Mouse (Mus musculus) embryonic facial prominence, embryonic 15.5 days (tissue): ENCODE data around the gene Nfkb1. TPM values are rescaled to one million over a fixed set of nuclear protein-coding genes. Genes with fewer than 3 reads are reported as not detected.

Experiments used
- ATAC-seq: fragments of 200-750 bp; cut with Nextera tagmentation; 2 replicates; pipeline ENCODE4 v1.8.0; 2017; ENCODE audit warnings: low read depth, moderate TSS enrichment; ENCODE audit not compliant: insufficient number of reproducible peaks, low FRiP score, low TSS enrichment
- H3K27ac ChIP-seq: fragments of 300-500 bp; sonication (generic); replicated peaks from 2 replicates; pipeline ENCODE4 v1.5.1; 2015; ENCODE audit warnings: mild to moderate bottlenecking, inconsistent platforms
- H3K27me3 ChIP-seq: fragments of 300-500 bp; sonication (generic); 2 replicates; pipeline ENCODE4 v1.6.1; 2015; ENCODE audit warnings: inconsistent platforms
- H3K36me3 ChIP-seq: fragments of 300-500 bp; sonication (generic); 2 replicates; pipeline ENCODE4 v1.6.1; 2015; ENCODE audit warnings: mild to moderate bottlenecking, inconsistent platforms
- H3K4me1 ChIP-seq: fragments of 300-500 bp; sonication (generic); 2 replicates; pipeline ENCODE4 v1.6.1; 2015; ENCODE audit warnings: inconsistent platforms
- H3K4me2 ChIP-seq: fragments of 300-500 bp; sonication (generic); replicated peaks from 2 replicates; pipeline ENCODE4 v1.6.1; 2015; ENCODE audit warnings: mild to moderate bottlenecking, inconsistent platforms
- H3K4me3 ChIP-seq: fragments of 300-500 bp; sonication (generic); replicated peaks from 2 replicates; pipeline ENCODE4 v1.5.1; 2015; ENCODE audit warnings: mild to moderate bottlenecking, inconsistent platforms
- H3K9ac ChIP-seq: fragments of 300-500 bp; sonication (generic); 2 replicates; pipeline ENCODE4 v1.6.1; 2015; ENCODE audit warnings: inconsistent platforms
- H3K9me3 ChIP-seq: fragments of 300-500 bp; sonication (generic); replicated peaks from 2 replicates; pipeline ENCODE4 v1.6.1; 2016; ENCODE audit warnings: inconsistent platforms
- WGBS: fragments of 180-500 bp; shearing (Covaris S2); methylation state at CpG from one replicate; pipeline ENCODE4 v1.1.7; 2015; 5-methylcytosine and 5-hydroxymethylcytosine counted together
- polyA plus RNA-seq: library from polyadenylated mRNA; unstranded; fragments of >200 nt; fragmentation: Nextera tagmentation; extraction: Ambion mirVana; gene quantifications from 2 replicates; pipeline ENCODE4 v1.2.1, GENCODE M21; 2015

Gene Nfkb1
- polyA plus RNA-seq, 1 experiment from 2014 or later = 25.4 TPM

DNA sequence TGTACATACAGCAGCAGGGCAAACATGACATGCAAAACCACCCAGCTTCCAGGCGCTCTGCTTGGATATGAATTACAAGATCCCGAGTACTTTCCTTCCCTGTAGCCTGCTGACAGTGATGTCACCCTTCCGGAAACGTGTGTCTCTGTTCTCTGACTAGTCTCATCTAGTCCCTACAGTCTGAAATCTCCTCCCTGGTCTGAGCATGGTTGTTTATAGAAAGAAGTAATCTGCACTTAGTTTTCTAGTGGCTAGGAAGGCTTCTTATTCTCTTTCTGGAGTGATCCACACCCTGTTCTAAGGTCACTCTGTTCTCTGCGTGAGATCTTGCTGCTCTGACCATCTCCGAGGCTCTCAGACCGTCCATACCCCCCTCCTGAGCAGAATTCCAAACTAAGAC lies 129.3 kb downstream of the Nfkb1 start:
- H3K36me3 ChIP-seq = no peaks in the 10 kb centered on the region
- H3K4me1 ChIP-seq = no peaks in the 10 kb centered on the region
- no peak overlapping the region for H3K27ac ChIP-seq
- no peaks in the 10 kb centered on the region for H3K9me3 ChIP-seq
- H3K9ac ChIP-seq = no peak overlapping the region
- H3K4me3 ChIP-seq = no peak overlapping the region
- 76% methylated on average over 7 of the region's 7 CpGs for WGBS
- H3K4me2 ChIP-seq = no peak overlapping the region
- ATAC-seq = no peak
- H3K27me3 ChIP-seq = no peaks in the 10 kb centered on the region

GRCm38 (mm10) chr3:135556851-135557662 lies 134.3 kb downstream of the Nfkb1 start:
- H3K4me2 ChIP-seq = no peak overlapping the region
- no peaks in the 10 kb centered on the region for H3K4me1 ChIP-seq
- no peaks in the 10 kb centered on the region for H3K36me3 ChIP-seq
- no peak overlapping the region for H3K9ac ChIP-seq
- 74% methylated on average over 12 of the region's 12 CpGs for WGBS
- H3K9me3 ChIP-seq = no peaks in the 10 kb centered on the region
- no peak overlapping the region for H3K4me3 ChIP-seq
- no peaks in the 10 kb centered on the region for H3K27me3 ChIP-seq
- no peak for ATAC-seq
- H3K27ac ChIP-seq = no peak overlapping the region

DNA sequence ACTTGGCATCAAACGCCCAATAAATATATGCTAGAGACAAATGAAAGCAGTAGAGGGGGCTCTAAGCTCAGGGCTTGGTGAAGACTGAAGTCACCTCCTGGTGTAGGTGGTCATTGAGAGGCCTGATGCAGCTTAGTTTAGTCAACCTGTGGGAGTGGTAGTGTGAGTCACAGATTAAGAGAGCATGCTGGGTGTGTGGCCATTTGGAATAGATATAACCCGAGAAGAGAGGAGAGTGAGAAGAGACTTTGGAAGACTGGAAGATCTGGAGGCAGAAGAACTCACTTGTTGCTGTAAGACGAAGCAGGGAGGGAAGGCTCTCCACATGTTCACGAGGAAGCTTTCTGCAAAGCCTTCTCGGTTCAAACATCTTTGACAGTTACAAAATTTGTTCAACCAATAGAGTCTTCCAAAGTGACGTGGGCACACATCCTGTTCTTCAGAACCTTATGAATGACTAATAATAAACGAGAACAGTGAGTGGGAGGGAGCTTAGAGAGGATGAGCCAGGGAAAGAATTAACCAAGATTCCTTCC lies 135.2 kb downstream of the Nfkb1 start:
- no peak for ATAC-seq
- Histone ChIP-seq H3K27ac (no peak overlapping the region), H3K4me3 (no peak overlapping the region), H3K36me3 (no peaks in the 10 kb centered on the region), H3K9ac (no peak overlapping the region), H3K4me1 (no peaks in the 10 kb centered on the region), H3K27me3 (no peaks in the 10 kb centered on the region), H3K9me3 (no peaks in the 10 kb centered on the region), H3K4me2 (no peak overlapping the region)
- 70% methylated on average over 7 of the region's 7 CpGs for WGBS

- Histone ChIP-seq H3K27ac (no peak overlapping the region), H3K9ac (no peak overlapping the region), H3K27me3 (no peaks in the 10 kb centered on the region), H3K4me1 (no peaks in the 10 kb centered on the region), H3K4me2 (no peak overlapping the region), H3K36me3 (no peaks in the 10 kb centered on the region), H3K9me3 (no peaks in the 10 kb centered on the region), H3K4me3 (no peak overlapping the region)
- WGBS = 60% methylated on average over 6 of the region's 6 CpGs
- ATAC-seq = no peak
Observed at GRCm38 (mm10) chr3:135555192-135555591, 136.2 kb downstream of the Nfkb1 start.

GRCm38 (mm10) chr3:135552874-135553273 lies 138.5 kb downstream of the Nfkb1 start:
- H3K4me2 ChIP-seq = no peak overlapping the region
- 68% methylated on average over 5 of the region's 5 CpGs for WGBS
- H3K27me3 ChIP-seq = no peaks in the 10 kb centered on the region

GRCm38 (mm10) chr3:135547298-135547697 lies 144.0 kb downstream of the Nfkb1 start:
- Histone ChIP-seq H3K4me2 (no peak overlapping the region), H3K9me3 (no peaks in the 10 kb centered on the region), H3K4me1 (no peaks in the 10 kb centered on the region), H3K27ac (no peak overlapping the region), H3K4me3 (no peak overlapping the region), H3K27me3 (no peaks in the 10 kb centered on the region), H3K36me3 (no peaks in the 10 kb centered on the region), H3K9ac (no peak overlapping the region)
- ATAC-seq = no peak
- WGBS = 76% methylated on average over 8 of the region's 8 CpGs

More at GRCm38 (mm10) chr3:135552874-135553273, 138.5 kb downstream of the Nfkb1 start:
- no peak overlapping the region for H3K27ac ChIP-seq
- no peak overlapping the region for H3K9ac ChIP-seq
- H3K4me3 ChIP-seq = no peak overlapping the region
- no peaks in the 10 kb centered on the region for H3K4me1 ChIP-seq
- ATAC-seq = no peak
- no peaks in the 10 kb centered on the region for H3K9me3 ChIP-seq
- H3K36me3 ChIP-seq = no peaks in the 10 kb centered on the region

DNA sequence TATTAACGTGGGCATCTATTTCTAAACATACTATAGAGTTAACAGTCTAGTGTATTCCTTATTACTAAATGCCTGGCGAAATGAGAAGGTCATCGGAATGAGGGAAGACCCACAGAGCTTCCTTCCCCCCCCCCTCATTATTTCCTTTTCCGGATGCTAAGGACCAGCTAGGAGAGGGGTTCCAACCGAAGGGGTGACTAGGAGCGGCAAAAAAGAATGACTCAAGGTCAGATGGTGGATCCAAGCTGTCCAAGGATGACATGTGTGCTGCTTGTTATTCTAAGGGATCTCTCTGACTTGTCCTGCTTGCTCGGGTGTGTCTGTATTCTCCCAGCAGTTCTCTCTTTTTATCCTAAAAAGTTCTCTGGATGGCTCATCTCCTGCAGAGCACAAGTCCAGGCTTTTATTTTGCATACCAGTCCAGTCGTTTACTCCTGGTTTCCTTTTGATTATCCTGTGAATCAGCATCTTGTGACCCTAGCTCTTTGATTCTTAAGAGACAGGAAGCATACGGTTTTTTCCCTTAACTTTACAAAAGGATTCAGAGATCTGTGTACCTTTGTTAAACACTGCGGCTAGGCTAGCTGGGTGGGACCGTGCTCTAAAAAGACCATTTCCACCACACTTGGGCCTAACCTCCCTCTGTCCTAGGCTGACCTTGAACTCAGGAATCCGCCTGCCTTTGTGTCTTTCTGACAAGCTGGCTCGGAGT lies 145.0 kb downstream of the Nfkb1 start:
- H3K4me1 ChIP-seq = no peaks in the 10 kb centered on the region
- H3K9me3 ChIP-seq = no peaks in the 10 kb centered on the region
- no peaks in the 10 kb centered on the region for H3K36me3 ChIP-seq
- ATAC-seq = no peak
- H3K27me3 ChIP-seq = no peaks in the 10 kb centered on the region
- H3K27ac ChIP-seq = no peak overlapping the region
- 67% methylated on average over 13 of the region's 13 CpGs for WGBS
- no peak overlapping the region for H3K4me3 ChIP-seq
- no peak overlapping the region for H3K9ac ChIP-seq
- H3K4me2 ChIP-seq = no peak overlapping the region

Other genes with a start within 250 kb of the Nfkb1 start
- 6.8 and 7.2 TPM in 2 replicates for gene Manba, start 205.9 kb downstream of the Nfkb1 start, polyA plus RNA-seq
- gene Slc39a8, start 133.7 kb upstream of the Nfkb1 start, polyA plus RNA-seq = 14.3 and 15.2 TPM in 2 replicates